Mouse (Mus musculus) left cerebral cortex, postnatal 4 days (tissue): Measurements from ENCODE around the gene BC024978. TPM values are rescaled to one million over a fixed set of nuclear protein-coding genes. Genes with fewer than 3 reads are reported as not detected.

Experiments
- DNase-seq: peaks from one replicate; pipeline ENCODE4 v3.0.0-alpha.2; 2022
- intact Hi-C: fragments of 180-260 bp; cut with DNase I; formaldehyde crosslinking; loops from one replicate; pipeline ENCODE4 v1.15.1; 2025
- total RNA-seq, 2 experiments: library from RNA; stranded (reverse); gene quantifications; 2 replicates each; pipeline ENCODE4 v1.2.3; 2021

BC024978 gene
- 10 to 100 TPM; 16.3 to 18.0 TPM for total RNA-seq

DNA sequence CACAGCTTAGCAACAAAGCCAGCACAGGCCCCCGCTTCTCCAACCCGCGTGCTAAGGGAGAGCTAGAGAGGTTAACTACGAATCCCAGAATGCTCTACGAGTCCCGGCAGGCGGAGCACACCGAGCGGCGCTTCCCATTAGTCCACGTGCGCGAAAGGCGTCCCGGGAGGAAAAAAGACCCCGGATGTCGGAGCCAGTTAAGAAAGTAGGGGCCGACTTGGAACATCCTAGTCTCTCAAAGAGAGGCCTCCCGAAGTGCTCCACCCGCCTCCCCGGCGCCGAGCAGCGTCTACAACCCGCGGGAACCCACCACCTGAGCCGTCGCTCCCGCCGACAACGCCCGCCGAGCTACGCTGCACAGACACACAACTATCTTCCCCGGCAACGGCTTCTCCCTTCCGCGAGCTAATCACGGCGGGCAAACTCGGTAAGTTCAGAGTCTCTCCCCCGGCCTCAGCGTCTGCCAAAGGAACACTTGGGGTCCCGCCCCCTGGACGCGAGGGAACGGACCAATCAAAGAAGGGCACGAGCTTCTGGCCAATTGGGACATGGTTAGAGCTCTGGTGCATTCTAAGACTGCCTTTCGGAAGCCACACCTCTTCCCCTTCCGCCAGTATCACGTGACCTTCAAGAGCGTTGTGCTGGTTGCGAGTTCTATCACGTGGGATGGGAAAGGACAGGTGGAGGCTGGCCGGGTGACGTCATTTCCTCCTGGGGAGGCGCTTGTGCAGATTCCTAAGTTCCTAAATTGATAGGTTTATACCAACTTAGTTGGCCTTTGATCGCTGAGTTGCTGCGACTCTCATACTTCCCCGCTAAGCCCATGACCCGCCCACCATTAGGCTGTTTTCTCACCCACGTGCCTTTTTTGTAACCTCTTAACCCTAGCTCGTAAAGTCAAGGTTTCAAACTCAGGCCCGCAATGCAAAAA, at the start of gene BC024978, which contains the start of gene Snrpa:
TSS of gene BC024978 (plus strand) at position 101 of the 931 bp plus-strand sequence.
TSS of gene Snrpa (minus strand) at position 591 of the 931 bp plus-strand sequence.
- peak; percentile 94 for DNase-seq
- intact Hi-C loops: no loop called here

- intact Hi-C loops: no loop called here
- no peak for DNase-seq
Measured at GRCm38 (mm10) chr7:27153205-27153764, 42.3 kb upstream of the BC024978 start, which contains the start of gene Cyp2t4. Gene Cyp2t4, plus strand, starts transcription at chr7:27153714.

GRCm38 (mm10) chr7:27156005-27156404, 39.6 kb upstream of the BC024978 start:
- DNase-seq: no peak

GRCm38 (mm10) chr7:27158171-27158570, 37.4 kb upstream of the BC024978 start:
- DNase-seq: no peak
- intact Hi-C loops: no loop called here

More at GRCm38 (mm10) chr7:27156005-27156404, 39.6 kb upstream of the BC024978 start:
- intact Hi-C loops: no loop called here

- intact Hi-C loops: no loop called here
- no peak for DNase-seq
Measured at GRCm38 (mm10) chr7:27159256-27159655, 36.3 kb upstream of the BC024978 start.

GRCm38 (mm10) chr7:27159882-27160281, 35.7 kb upstream of the BC024978 start:
- DNase-seq: peak; percentile 90
- intact Hi-C loops: no loop called here

DNA sequence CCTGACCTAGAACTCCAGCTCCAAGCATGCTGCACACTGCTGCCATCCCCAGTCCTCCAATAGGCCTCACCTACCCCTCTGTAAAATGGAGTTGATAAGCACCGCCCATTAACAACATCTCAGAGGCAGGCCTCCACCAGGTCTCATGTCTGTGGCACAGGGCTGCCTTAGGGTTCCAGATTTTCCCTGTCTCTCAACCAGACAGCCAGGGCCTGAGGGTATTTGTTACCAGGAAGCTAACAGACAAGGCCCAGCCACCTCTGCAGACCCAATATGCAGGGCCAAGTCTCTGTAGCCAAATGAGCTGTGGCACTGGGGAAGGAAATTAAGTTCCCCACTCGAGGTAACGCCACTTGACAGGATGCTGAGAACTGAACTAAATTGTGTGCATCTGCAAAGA, 34.7 kb upstream of the BC024978 start:
- no peak for DNase-seq
- intact Hi-C loops: no loop called here

GRCm38 (mm10) chr7:27161744-27162143, 33.8 kb upstream of the BC024978 start:
- intact Hi-C loops: no loop called here
- DNase-seq: no peak

GRCm38 (mm10) chr7:27162780-27163449, 32.7 kb upstream of the BC024978 start:
- no peak for DNase-seq
- intact Hi-C loops: no loop called here

DNA sequence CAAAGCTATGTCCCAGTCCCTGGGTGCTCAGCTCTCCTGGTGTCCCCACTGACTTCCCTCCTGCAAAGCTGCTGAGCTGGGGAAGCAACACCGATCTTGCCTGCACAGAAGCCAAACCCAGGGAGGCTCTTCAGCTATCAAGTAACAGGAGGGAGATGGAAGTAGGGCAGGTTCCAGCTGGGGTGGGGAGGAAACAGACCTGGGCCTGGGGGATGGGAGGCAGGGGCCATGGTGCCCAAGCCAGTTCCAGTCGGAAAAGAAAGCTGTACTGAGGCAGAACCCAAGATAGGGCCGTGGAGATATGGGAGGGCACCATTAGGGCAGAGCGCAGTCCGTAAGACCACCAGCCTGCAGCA, 32.2 kb upstream of the BC024978 start:
- intact Hi-C loops: no loop called here
- DNase-seq: no peak

DNA sequence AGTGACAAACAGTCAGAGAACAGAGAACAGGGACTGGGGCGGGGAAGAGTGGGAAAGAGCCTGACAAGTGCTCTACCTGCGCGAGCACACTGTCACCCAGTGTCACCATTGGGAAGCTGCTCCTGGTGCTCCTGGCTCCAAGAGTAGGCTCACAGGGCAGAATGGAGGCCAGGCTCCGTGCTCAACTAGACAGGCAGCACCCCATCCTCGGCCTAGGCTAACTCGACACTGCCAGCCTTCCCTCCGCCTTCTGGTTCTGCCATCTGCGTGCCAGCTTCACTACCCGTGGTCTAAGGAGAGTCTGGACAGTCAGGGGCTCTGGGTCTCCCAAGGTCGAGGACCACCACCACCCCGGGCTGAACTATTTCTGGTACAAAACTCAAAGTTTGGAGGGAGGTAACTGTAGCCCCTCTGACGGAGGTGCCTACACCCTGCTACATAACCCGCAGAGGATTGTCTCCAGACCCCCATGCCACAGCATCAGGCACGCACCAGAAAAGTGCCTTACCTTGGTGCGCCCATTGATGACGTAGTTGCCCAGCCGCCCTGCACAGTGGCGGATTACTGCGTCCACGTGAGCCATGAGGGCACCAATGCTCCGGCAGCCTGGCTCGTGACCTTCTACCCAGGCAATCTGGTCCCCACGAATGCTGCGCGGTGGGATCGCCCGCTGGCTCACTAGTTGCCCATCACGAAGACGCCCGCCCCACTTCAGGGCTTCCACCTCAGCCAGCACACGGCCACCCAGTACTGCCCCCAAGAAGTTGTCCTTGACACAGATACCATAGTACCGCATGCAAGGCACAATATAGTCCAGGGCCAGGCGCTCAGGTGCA, 31.3 kb upstream of the BC024978 start:
- no peak for DNase-seq
- intact Hi-C loops: no loop called here

DNA sequence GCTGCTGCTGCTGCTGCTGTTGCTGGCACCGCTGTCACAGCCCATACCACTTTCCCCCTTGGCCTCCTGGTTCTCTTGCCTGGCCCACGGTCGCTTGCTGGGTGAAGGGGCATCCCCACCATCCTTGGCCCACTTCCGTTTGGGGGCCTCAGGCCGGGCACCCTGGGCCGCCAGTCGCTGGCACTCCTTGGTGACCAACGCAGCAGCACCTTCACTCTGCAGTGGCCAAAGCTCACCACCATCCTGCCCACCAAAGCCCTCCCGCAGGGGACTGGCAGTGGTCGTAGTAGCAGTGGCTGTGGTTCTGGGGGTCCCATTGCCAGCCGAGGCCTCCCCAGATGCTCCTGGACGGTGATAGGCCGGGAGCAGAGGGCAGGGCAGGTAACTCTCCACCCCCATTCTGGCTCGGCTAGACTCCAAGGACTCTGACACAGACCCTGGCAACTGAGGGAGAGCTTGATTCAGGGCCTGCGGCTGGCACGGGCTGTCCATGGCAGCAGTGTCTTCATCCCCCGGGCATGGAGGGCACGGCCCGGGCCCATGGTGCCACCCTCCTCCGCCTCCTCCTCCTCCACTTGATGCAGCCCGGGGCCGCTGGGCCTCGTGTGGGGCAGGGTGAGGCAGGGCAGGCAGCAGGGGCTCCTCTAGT, 30.4 kb upstream of the BC024978 start:
- DNase-seq: peak; percentile 43
- intact Hi-C loops: no loop called here

DNA sequence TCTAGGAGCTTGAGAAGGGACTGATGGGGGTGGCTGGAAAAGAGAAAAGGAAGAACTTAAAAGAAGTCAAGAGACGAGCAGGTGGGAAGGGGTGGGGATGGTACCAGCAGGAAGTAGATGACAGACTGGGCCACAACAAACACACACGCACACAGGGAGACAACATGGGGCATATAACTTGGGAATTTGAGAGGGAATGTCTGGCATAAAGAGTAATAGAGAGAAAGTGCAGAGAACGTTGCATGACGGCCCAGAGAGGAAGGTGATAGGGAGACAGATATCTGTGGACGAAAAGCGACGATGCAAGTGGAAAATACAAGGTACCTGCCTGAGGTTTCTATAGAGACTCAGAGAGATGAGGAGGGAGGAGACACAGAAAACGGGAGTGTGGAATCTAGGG, 29.9 kb upstream of the BC024978 start:
- no peak for DNase-seq
- intact Hi-C loops: no loop called here

DNA sequence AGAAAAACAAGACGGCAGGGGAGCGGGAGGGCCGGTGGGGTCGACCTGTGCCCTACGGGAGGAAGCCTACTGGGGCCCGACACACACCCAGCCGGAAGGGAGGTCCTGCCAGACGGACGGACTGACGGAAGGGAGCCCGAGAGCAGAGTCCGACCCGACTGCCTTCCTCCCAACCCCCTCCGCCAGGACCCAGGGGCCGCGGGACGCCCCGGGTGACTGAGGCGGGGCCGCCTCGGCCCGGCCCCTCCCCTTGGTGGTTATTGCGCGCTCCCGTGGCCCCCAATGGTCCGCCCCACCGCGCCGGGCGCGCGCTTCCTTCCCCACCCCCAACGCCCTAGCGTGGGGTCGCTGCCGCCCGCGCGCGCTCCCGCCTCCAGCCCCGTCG, 29.4 kb upstream of the BC024978 start:
- intact Hi-C loops: no loop called here
- peak; percentile 88 for DNase-seq

- intact Hi-C loops: no loop called here
Measured at GRCm38 (mm10) chr7:27166614-27167474, 28.7 kb upstream of the BC024978 start, which contains the start of gene Egln2. Gene Egln2, minus strand, starts transcription at chr7:27166802.

GRCm38 (mm10) chr7:27167475-27168094, 28.0 kb upstream of the BC024978 start:
- no peak for DNase-seq
- intact Hi-C loops: no loop called here

More at GRCm38 (mm10) chr7:27166614-27167474, 28.7 kb upstream of the BC024978 start, which contains the start of gene Egln2:
- DNase-seq: peak; percentile 98

GRCm38 (mm10) chr7:27168371-27168770, 27.2 kb upstream of the BC024978 start:
- intact Hi-C loops: no loop called here
- DNase-seq: no peak

DNA sequence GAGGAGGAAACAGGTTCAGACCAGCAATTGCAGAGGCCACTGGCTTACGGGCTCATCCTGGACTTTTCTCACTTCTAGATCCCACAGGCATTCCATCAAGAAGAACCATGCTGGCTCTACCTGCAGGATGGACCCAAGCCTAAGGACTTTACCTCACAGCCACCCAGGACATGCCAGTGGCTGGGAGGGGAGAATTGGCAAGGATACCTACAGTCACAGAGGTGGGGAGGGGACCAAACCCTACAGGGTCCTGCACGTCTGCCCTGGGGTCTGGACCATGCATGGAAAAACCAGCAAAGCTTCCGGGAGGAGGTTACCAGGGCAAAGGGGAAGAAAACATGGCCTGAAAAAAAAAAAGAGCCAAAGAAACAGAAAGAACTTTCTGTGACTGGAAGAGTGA, 24.6 kb upstream of the BC024978 start:
- no peak for DNase-seq
- intact Hi-C loops: no loop called here
